Mouse (Mus musculus) embryonic facial prominence, embryonic 15.5 days (tissue): ENCODE measurements around the gene Fmnl2. TPM values are rescaled to one million over a fixed set of nuclear protein-coding genes. Genes with fewer than 3 reads are reported as not detected.
A peak's percentile ranks its signal among the peaks of the same experiment; 100 is the strongest.

Experiments used
- ATAC-seq: fragments of 200-750 bp; cut with Nextera tagmentation; 2 replicates; pipeline ENCODE4 v1.8.0; 2017; ENCODE audit warnings: low read depth, moderate TSS enrichment; ENCODE audit not compliant: insufficient number of reproducible peaks, low FRiP score, low TSS enrichment
- H3K27ac ChIP-seq: fragments of 300-500 bp; sonication (generic); replicated peaks from 2 replicates; pipeline ENCODE4 v1.5.1; 2015; ENCODE audit warnings: mild to moderate bottlenecking, inconsistent platforms
- H3K27me3 ChIP-seq: fragments of 300-500 bp; sonication (generic); 2 replicates; pipeline ENCODE4 v1.6.1; 2015; ENCODE audit warnings: inconsistent platforms
- H3K36me3 ChIP-seq: fragments of 300-500 bp; sonication (generic); 2 replicates; pipeline ENCODE4 v1.6.1; 2015; ENCODE audit warnings: mild to moderate bottlenecking, inconsistent platforms
- H3K4me1 ChIP-seq: fragments of 300-500 bp; sonication (generic); 2 replicates; pipeline ENCODE4 v1.6.1; 2015; ENCODE audit warnings: inconsistent platforms
- H3K4me2 ChIP-seq: fragments of 300-500 bp; sonication (generic); replicated peaks from 2 replicates; pipeline ENCODE4 v1.6.1; 2015; ENCODE audit warnings: mild to moderate bottlenecking, inconsistent platforms
- H3K4me3 ChIP-seq: fragments of 300-500 bp; sonication (generic); replicated peaks from 2 replicates; pipeline ENCODE4 v1.5.1; 2015; ENCODE audit warnings: mild to moderate bottlenecking, inconsistent platforms
- H3K9ac ChIP-seq: fragments of 300-500 bp; sonication (generic); 2 replicates; pipeline ENCODE4 v1.6.1; 2015; ENCODE audit warnings: inconsistent platforms
- H3K9me3 ChIP-seq: fragments of 300-500 bp; sonication (generic); replicated peaks from 2 replicates; pipeline ENCODE4 v1.6.1; 2016; ENCODE audit warnings: inconsistent platforms
- WGBS: fragments of 180-500 bp; shearing (Covaris S2); methylation state at CpG from one replicate; pipeline ENCODE4 v1.1.7; 2015; 5-methylcytosine and 5-hydroxymethylcytosine counted together
- polyA plus RNA-seq: library from polyadenylated mRNA; unstranded; fragments of >200 nt; fragmentation: Nextera tagmentation; extraction: Ambion mirVana; gene quantifications from 2 replicates; pipeline ENCODE4 v1.2.1, GENCODE M21; 2015

Fmnl2 gene
- 8.1 and 9.2 TPM in 2 replicates for polyA plus RNA-seq

DNA sequence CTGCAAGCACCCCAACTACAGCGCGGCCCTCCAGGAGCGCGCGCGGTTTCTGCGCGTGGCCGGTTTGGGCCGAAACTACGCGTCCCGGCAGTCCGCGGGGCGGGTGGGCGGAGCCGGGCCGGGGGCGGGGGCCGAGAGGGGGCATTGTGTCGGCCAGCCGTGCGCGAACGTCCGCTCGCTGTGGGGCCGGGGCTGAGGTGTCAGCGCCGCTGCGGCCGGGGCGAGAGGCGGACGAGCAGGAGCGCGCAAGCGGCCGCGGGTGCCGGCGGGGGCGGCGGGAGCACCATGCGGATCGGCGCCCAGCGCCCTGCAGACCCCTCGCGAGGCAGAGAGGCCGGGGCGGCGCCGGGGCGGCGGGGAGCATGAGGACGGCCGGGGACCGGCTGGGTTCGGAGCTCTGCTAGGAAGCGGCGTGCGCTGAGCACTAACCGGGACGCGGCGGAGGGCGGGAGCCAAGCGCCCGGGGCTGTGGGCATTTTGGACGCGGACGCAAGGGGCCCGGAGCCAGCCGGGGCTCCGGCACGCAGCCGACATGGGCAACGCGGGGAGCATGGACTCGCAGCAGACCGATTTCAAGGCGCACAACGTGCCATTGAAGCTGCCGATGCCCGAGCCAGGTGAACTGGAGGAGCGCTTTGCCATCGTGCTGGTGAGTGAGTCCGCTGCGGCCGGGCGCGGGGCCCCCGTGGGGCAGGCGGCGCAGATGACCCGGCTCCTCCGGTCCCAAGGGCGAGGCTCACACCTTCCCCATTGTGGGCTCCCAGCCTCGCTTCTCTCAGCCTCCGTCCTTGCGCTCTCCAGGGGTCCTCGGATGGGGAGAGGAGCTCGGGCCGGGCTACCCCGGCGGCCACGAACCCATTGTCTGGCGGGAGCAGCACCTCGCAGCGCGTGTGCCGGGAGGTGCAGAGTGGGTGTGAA is at the start of gene Fmnl2:
Fmnl2 (plus strand) TSS at position 250 of the 918 bp plus-strand sequence.
- Histone ChIP-seq H3K4me1 (peaks cover 26% of the 10 kb centered on the region), H3K9ac (peak within 1 kb of the TSS; percentile 80), H3K27ac (peak within 1 kb of the TSS; percentile 86), H3K4me3 (peak within 1 kb of the TSS; percentile 84), H3K9me3 (no peaks in the 10 kb centered on the region), H3K4me2 (peak within 1 kb of the TSS; percentile 76), H3K27me3 (no peaks in the 10 kb centered on the region), H3K36me3 (no peaks in the 10 kb centered on the region)
- ATAC-seq, result peak; percentile 91
- under 1% methylated on average over 113 of the region's 114 CpGs for WGBS

- no peaks in the 10 kb centered on the region for H3K36me3 ChIP-seq
- 66% methylated on average over 5 of the region's 5 CpGs for WGBS
- no peaks in the 10 kb centered on the region for H3K9me3 ChIP-seq
- H3K27ac ChIP-seq, result no peak overlapping the region
- H3K4me3 ChIP-seq, result no peak overlapping the region
- no peaks in the 10 kb centered on the region for H3K4me1 ChIP-seq
- no peak overlapping the region for H3K4me2 ChIP-seq
- ATAC-seq, result no peak
- no peaks in the 10 kb centered on the region for H3K27me3 ChIP-seq
- H3K9ac ChIP-seq, result no peak overlapping the region
These were observed 47.7 kb upstream of the Fmnl2 start for GRCm38 (mm10) chr2:52809988-52810387.

GRCm38 (mm10) chr2:52811691-52812090 is 46.0 kb upstream of the Fmnl2 start:
- H3K4me1 ChIP-seq, result no peaks in the 10 kb centered on the region
- no peak overlapping the region for H3K9ac ChIP-seq
- ATAC-seq, result no peak
- H3K4me3 ChIP-seq, result no peak overlapping the region
- no peaks in the 10 kb centered on the region for H3K27me3 ChIP-seq
- H3K4me2 ChIP-seq, result no peak overlapping the region
- no peaks in the 10 kb centered on the region for H3K36me3 ChIP-seq
- WGBS, result 39% methylated on average over 5 of the region's 5 CpGs
- no peaks in the 10 kb centered on the region for H3K9me3 ChIP-seq
- H3K27ac ChIP-seq, result no peak overlapping the region

DNA sequence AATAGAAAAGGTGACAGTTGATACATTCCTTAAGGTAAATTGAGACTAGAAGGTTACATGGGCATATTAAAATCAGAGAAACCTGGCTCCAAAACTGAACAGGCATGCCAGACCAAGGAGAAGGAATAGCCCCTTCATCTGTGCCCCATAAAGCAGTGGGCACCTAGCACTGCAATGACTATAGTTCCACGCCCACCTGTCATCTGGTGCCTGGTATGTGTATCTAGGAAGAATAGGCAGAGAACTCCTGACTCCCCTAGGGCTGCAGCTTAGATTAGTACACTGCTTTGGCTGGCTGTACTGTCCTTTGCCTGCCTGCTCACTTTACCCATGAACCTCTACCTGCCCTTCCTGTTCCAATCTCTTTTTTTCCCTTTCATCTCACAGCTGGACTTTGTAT is 40.3 kb upstream of the Fmnl2 start:
- WGBS, result 88% methylated on average over 1 of the region's 1 CpGs
- H3K9me3 ChIP-seq, result no peaks in the 10 kb centered on the region

GRCm38 (mm10) chr2:52818944-52819343 is 38.7 kb upstream of the Fmnl2 start:
- Histone ChIP-seq H3K27me3 (no peaks in the 10 kb centered on the region), H3K9ac (no peak overlapping the region), H3K9me3 (no peaks in the 10 kb centered on the region), H3K36me3 (no peaks in the 10 kb centered on the region), H3K4me3 (no peak overlapping the region), H3K4me1 (no peaks in the 10 kb centered on the region), H3K4me2 (no peak overlapping the region), H3K27ac (no peak overlapping the region)
- 76% methylated on average over 4 of the region's 4 CpGs for WGBS
- ATAC-seq, result no peak

More for the DNA sequence above, 40.3 kb upstream of the Fmnl2 start:
- H3K4me1 ChIP-seq, result no peaks in the 10 kb centered on the region
- no peak for ATAC-seq
- H3K4me3 ChIP-seq, result no peak overlapping the region
- no peak overlapping the region for H3K4me2 ChIP-seq
- H3K36me3 ChIP-seq, result no peaks in the 10 kb centered on the region
- H3K9ac ChIP-seq, result no peak overlapping the region
- no peaks in the 10 kb centered on the region for H3K27me3 ChIP-seq
- H3K27ac ChIP-seq, result no peak overlapping the region

GRCm38 (mm10) chr2:52822214-52822613 is 35.4 kb upstream of the Fmnl2 start:
- no peak overlapping the region for H3K4me3 ChIP-seq
- no peak for ATAC-seq
- no peaks in the 10 kb centered on the region for H3K9me3 ChIP-seq
- no peaks in the 10 kb centered on the region for H3K36me3 ChIP-seq
- H3K4me1 ChIP-seq, result no peaks in the 10 kb centered on the region
- H3K9ac ChIP-seq, result no peak overlapping the region
- no peak overlapping the region for H3K4me2 ChIP-seq
- 78% methylated on average over 2 of the region's 2 CpGs for WGBS
- no peak overlapping the region for H3K27ac ChIP-seq
- H3K27me3 ChIP-seq, result no peaks in the 10 kb centered on the region

DNA sequence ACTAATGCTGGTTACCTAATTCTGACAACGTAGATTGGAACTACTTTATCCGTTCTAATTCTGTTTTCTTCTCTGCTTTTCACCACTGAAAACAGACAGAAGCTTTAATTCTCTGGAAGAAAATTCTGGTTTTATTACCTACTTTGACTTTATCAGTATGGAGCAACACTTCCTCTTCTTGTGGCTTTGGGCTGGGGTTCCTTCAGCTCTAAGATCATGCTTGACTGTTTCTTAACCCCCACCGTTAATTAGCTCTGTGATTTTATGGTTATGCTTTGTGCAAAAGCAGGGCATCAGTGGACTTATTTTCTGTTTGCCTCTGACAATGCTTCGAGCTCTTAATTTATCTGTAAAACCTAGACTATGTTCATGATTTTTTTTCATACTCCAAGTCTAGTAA is 29.6 kb upstream of the Fmnl2 start:
- Histone ChIP-seq H3K9ac (no peak overlapping the region), H3K27ac (no peak overlapping the region), H3K27me3 (no peaks in the 10 kb centered on the region), H3K9me3 (no peaks in the 10 kb centered on the region), H3K4me1 (no peaks in the 10 kb centered on the region), H3K4me2 (no peak overlapping the region), H3K36me3 (no peaks in the 10 kb centered on the region), H3K4me3 (no peak overlapping the region)
- WGBS, result 75% methylated on average over 4 of the region's 4 CpGs
- no peak for ATAC-seq

DNA sequence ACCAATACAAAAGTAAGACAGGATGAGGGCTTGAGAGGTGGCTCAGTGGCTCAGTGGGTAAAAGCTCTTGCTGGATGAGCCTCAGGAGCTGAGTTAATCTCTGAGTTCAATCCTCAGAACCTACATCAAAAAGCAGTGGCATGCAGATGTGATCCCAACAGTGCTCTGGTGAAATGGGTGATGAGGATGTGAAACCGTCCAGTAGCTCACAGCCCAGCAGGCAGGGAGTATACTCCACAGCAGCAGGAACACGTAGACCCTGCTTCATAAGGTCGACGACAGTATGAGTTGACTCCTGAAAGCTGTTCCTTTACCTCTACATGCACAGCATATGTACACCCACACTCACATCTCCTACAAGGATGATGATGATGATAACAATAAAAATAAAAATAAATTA is 27.1 kb upstream of the Fmnl2 start:
- H3K4me1 ChIP-seq, result no peaks in the 10 kb centered on the region
- ATAC-seq, result no peak
- H3K4me3 ChIP-seq, result no peak overlapping the region
- no peak overlapping the region for H3K27ac ChIP-seq
- H3K36me3 ChIP-seq, result no peaks in the 10 kb centered on the region
- H3K9ac ChIP-seq, result no peak overlapping the region
- no peaks in the 10 kb centered on the region for H3K27me3 ChIP-seq
- H3K4me2 ChIP-seq, result no peak overlapping the region
- 83% methylated on average over 4 of the region's 4 CpGs for WGBS
- no peaks in the 10 kb centered on the region for H3K9me3 ChIP-seq

- WGBS, result 76% methylated on average over 2 of the region's 2 CpGs
- Histone ChIP-seq H3K4me1 (no peaks in the 10 kb centered on the region), H3K4me2 (no peak overlapping the region), H3K36me3 (no peaks in the 10 kb centered on the region), H3K9ac (no peak overlapping the region), H3K4me3 (no peak overlapping the region), H3K27me3 (no peaks in the 10 kb centered on the region), H3K9me3 (no peaks in the 10 kb centered on the region), H3K27ac (no peak overlapping the region)
- ATAC-seq, result no peak
These were observed 26.1 kb upstream of the Fmnl2 start for GRCm38 (mm10) chr2:52831585-52831984.

DNA sequence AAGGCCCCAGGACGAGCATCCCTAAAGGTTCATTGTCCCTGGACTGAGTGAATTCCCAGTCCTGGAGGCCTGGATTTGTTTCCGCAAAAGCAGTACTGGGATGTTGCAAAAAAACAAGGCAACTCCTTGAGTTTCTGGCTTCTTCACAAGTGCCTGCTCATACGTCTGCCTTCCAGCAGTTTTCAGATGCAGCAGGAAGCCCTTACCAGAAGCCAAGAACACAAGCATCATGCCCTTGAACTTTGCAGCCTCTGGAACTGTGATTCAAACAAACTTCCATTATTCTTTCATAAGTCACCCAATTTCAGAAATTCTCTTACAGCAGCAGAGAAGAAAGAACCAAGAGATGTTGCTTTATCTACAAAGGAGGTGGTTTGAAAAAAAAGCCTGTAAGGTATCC is 21.9 kb upstream of the Fmnl2 start:
- ATAC-seq, result no peak
- H3K4me3 ChIP-seq, result no peak overlapping the region
- no peaks in the 10 kb centered on the region for H3K4me1 ChIP-seq
- 59% methylated on average over 3 of the region's 3 CpGs for WGBS
- no peaks in the 10 kb centered on the region for H3K9me3 ChIP-seq
- no peak overlapping the region for H3K9ac ChIP-seq
- H3K27ac ChIP-seq, result no peak overlapping the region
- no peak overlapping the region for H3K4me2 ChIP-seq
- H3K36me3 ChIP-seq, result no peaks in the 10 kb centered on the region
- H3K27me3 ChIP-seq, result no peaks in the 10 kb centered on the region

DNA sequence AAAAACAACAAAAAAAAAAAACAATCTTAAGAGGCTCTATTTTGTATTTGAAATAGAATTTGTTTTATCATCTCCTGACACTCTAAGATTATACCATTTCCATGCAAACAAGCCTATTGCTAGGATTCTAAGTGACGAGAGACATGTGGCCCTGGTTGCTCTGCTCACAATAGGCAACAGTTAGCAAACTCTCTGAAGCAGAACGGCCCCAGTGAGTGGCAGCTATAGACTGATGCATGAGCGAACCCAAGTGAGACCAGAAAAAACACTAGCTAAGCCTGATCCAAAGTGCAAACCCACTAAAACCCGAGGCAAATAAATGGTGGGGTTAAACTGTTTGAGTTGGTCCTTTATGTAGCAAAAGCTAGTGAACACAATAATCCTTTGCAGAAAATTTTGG is 18.6 kb upstream of the Fmnl2 start:
- H3K9ac ChIP-seq, result no peak overlapping the region
- H3K27me3 ChIP-seq, result no peaks in the 10 kb centered on the region
- no peak for ATAC-seq
- no peaks in the 10 kb centered on the region for H3K4me1 ChIP-seq
- WGBS, result 64% methylated on average over 4 of the region's 4 CpGs
- no peak overlapping the region for H3K4me2 ChIP-seq
- H3K9me3 ChIP-seq, result no peaks in the 10 kb centered on the region
- no peaks in the 10 kb centered on the region for H3K36me3 ChIP-seq
- H3K27ac ChIP-seq, result no peak overlapping the region
- H3K4me3 ChIP-seq, result no peak overlapping the region

DNA sequence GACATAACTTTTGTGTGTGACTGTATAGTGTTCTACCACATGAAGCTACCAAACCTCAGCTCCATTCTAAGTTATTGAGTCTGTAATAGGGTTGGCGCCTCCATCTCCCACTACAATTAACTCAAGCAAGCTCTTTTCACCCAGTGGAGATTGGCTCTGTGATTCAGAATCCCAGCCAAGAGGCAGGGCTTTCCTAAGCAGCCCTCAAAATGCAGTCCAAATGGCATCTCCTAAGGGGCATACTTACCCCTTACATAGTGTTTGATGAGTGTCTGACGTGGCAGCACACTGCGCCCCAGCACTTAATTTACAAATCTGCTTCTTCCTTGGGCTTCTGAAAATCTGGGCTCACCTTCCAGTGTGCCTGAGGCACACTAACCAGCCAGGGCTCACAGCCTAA is 17.8 kb upstream of the Fmnl2 start:
- Histone ChIP-seq H3K4me2 (no peak overlapping the region), H3K27ac (no peak overlapping the region), H3K27me3 (no peaks in the 10 kb centered on the region), H3K4me1 (no peaks in the 10 kb centered on the region), H3K9ac (no peak overlapping the region), H3K9me3 (no peaks in the 10 kb centered on the region), H3K4me3 (no peak overlapping the region), H3K36me3 (no peaks in the 10 kb centered on the region)
- no peak for ATAC-seq
- 55% methylated on average over 3 of the region's 3 CpGs for WGBS
